Mouse (Mus musculus): ENCODE results near the gene Micu2. TPM values are rescaled to one million over a fixed set of nuclear protein-coding genes. Genes with fewer than 3 reads are reported as not detected.
A peak's percentile ranks its signal among the peaks of the same experiment; 100 is the strongest.

Micu2 gene
- polyA plus RNA-seq, 2 experiments, result 42.7 to 67.1 TPM

DNA sequence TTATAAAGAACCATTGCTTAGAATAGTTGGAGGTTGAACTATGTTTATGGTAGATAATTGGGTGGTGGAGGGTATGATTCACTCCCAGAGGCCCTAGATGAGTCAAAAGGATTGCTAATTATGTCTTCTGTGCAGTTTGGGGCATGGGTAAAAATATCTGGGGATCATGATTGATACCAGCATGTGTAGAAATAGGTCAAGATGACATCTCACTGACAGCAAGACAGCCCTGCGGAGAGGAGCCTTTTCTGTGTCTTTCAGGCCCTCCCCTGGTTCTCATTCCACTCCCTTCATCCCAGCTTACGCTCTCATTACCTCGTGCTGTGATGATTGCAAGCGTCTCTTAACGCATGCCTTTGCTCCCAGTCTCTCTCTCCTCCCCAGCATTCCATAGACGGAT is 4.8 kb upstream of the Micu2 start:
- TF ChIP-seq POLR2A (IDR thresholded peaks at IDR 0.05; ENCODE audit: borderline replicate concordance, extremely low read depth, insufficient read depth, insufficient read length), result no peak
- WGBS, result 68% methylated on average over 6 of the region's 6 CpGs
- Histone ChIP-seq H3K9me3 (ENCODE audit: control insufficient read depth, low read length) (no peaks in the 10 kb centered on the region), H3K36me3 (ENCODE audit: control insufficient read depth, insufficient read depth, low read length) (no peaks in the 10 kb centered on the region), H3K4me1 (ENCODE audit: control insufficient read depth, insufficient read depth, low read length) (0 out of 2 replicates have a peak, but pooled peaks cover 3% of the 10 kb centered on the region), H3K4me2 (replicated peaks; ENCODE audit: low read depth, low read length, severe bottlenecking) (no peak overlapping the region), H3K27me3 (ENCODE audit: control insufficient read depth, insufficient read depth, low read length) (no peaks in the 10 kb centered on the region), H3K4me3 (replicated peaks; ENCODE audit: low read length) (no peak overlapping the region), H3K9ac (ENCODE audit: low read depth, low read length, severe bottlenecking) (no peak overlapping the region), H3K27ac (replicated peaks; ENCODE audit: low read depth, low read length) (no peak overlapping the region)
- DNase-seq (ENCODE audit: low spot score) (no peak), ATAC-seq (ENCODE audit: low FRiP score, low read depth) (no peak)

DNA sequence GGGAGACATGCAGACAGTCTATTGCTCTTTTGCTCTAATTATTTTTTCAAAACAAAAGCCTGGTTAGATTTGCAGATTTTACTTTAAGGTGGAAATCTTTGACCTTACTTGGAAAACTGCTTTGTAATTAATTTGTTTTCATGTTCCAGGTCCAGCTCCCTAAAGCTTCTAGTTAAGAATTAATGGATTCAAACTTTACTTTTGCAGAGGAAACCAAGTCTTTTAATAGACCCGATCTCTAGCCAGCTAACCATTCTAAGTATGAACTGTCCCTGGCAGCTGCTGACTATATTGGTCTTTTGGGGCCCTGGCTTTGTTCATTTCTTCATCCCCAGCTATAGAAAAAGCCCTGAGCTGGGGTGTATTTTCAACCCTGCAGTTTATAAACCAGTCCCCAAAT is 3.1 kb upstream of the Micu2 start:
- ATAC-seq (ENCODE audit: low FRiP score, low read depth) (no peak), DNase-seq (ENCODE audit: low spot score) (no peak)
- WGBS, result 69% methylated on average over 1 of the region's 1 CpGs
- Histone ChIP-seq H3K4me3 (replicated peaks; ENCODE audit: low read length) (no peak overlapping the region), H3K4me2 (replicated peaks; ENCODE audit: low read depth, low read length, severe bottlenecking) (no peak overlapping the region), H3K9me3 (ENCODE audit: control insufficient read depth, low read length) (no peaks in the 10 kb centered on the region), H3K27ac (replicated peaks; ENCODE audit: low read depth, low read length) (no peak overlapping the region), H3K9ac (ENCODE audit: low read depth, low read length, severe bottlenecking) (no peak overlapping the region), H3K36me3 (ENCODE audit: control insufficient read depth, insufficient read depth, low read length) (no peaks in the 10 kb centered on the region), H3K4me1 (ENCODE audit: control insufficient read depth, insufficient read depth, low read length) (peaks cover 4% of the 10 kb centered on the region; the same call in 1 of the 2 replicates), H3K27me3 (ENCODE audit: control insufficient read depth, insufficient read depth, low read length) (no peaks in the 10 kb centered on the region)
- no peak for TF ChIP-seq POLR2A (IDR thresholded peaks at IDR 0.05; ENCODE audit: borderline replicate concordance, extremely low read depth, insufficient read depth, insufficient read length)

DNA sequence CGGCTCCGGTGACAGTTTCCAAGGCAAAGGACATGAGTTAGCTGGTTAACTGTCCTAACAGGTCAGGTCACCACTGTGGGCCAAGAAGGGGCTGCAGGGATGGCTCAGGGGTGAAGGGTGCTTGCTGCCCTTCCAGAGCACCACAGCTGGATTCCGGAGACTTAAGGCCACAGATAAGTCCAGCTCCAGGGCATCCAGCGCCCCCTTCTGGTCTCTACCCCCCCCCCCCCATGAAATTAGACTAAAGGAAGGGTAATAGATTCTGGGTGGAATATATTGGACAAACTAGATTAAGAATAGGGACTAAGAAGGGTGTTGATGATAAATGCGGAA is 306 bp upstream of the Micu2 start:
- peak overlapping the region; percentile 78 for H3K4me2 ChIP-seq (replicated peaks; ENCODE audit: low read depth, low read length, severe bottlenecking)
- 0 out of 2 replicates have a peak overlapping the region, but pooled peaks have one; percentile 40 for H3K27ac ChIP-seq (replicated peaks; ENCODE audit: low read depth, low read length)
- no peaks in the 10 kb centered on the region for H3K9me3 ChIP-seq (ENCODE audit: control insufficient read depth, low read length)
- 38% methylated on average over 5 of the region's 5 CpGs for WGBS
- H3K4me3 ChIP-seq (replicated peaks; ENCODE audit: low read length), result peak overlapping the region; percentile 92
- TF ChIP-seq POLR2A (IDR thresholded peaks at IDR 0.05; ENCODE audit: borderline replicate concordance, extremely low read depth, insufficient read depth, insufficient read length), result no peak
- H3K27me3 ChIP-seq (ENCODE audit: control insufficient read depth, insufficient read depth, low read length), result no peaks in the 10 kb centered on the region
- no peak for ATAC-seq (ENCODE audit: low FRiP score, low read depth)
- no peaks in the 10 kb centered on the region for H3K36me3 ChIP-seq (ENCODE audit: control insufficient read depth, insufficient read depth, low read length)
- DNase-seq (ENCODE audit: low spot score), result no peak
- H3K4me1 ChIP-seq (ENCODE audit: control insufficient read depth, insufficient read depth, low read length), result peaks cover 6% of the 10 kb centered on the region; the same call in 1 of the 2 replicates
- no peak overlapping the region for H3K9ac ChIP-seq (ENCODE audit: low read depth, low read length, severe bottlenecking)

DNA sequence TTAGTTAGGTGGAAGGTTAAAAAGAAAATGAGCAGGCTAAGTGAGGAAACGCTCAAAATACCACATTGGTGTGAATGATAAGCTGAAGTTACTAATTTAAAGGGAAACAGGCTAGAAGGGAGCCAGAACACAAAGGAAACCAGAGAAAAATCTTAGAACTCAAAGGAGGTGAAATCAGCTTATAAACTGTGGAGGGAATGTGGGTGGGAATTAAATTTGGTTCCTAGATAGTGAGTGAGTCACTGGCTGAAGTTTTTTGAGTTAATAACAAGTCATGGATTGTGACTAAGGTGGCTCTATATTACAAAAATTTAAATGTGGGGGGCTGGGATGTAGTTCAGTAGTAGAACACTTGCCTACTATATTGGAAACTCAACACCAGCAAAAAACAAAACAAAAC is 1.6 kb downstream of the Micu2 start:
- H3K9ac ChIP-seq (ENCODE audit: low read depth, low read length, severe bottlenecking), result no peak overlapping the region
- TF ChIP-seq POLR2A (IDR thresholded peaks at IDR 0.05; ENCODE audit: borderline replicate concordance, extremely low read depth, insufficient read depth, insufficient read length), result no peak
- H3K9me3 ChIP-seq (ENCODE audit: control insufficient read depth, low read length), result no peaks in the 10 kb centered on the region
- no peak overlapping the region for H3K27ac ChIP-seq (replicated peaks; ENCODE audit: low read depth, low read length)
- WGBS, result 82% methylated on average over 1 of the region's 1 CpGs
- H3K36me3 ChIP-seq (ENCODE audit: control insufficient read depth, insufficient read depth, low read length), result no peaks in the 10 kb centered on the region
- H3K4me3 ChIP-seq (replicated peaks; ENCODE audit: low read length), result no peak overlapping the region
- no peaks in the 10 kb centered on the region for H3K27me3 ChIP-seq (ENCODE audit: control insufficient read depth, insufficient read depth, low read length)
- no peak for DNase-seq (ENCODE audit: low spot score)
- H3K4me2 ChIP-seq (replicated peaks; ENCODE audit: low read depth, low read length, severe bottlenecking), result no peak overlapping the region
- no peak for ATAC-seq (ENCODE audit: low FRiP score, low read depth)
- peaks cover 6% of the 10 kb centered on the region; the same call in 1 of the 2 replicates for H3K4me1 ChIP-seq (ENCODE audit: control insufficient read depth, insufficient read depth, low read length)

DNA sequence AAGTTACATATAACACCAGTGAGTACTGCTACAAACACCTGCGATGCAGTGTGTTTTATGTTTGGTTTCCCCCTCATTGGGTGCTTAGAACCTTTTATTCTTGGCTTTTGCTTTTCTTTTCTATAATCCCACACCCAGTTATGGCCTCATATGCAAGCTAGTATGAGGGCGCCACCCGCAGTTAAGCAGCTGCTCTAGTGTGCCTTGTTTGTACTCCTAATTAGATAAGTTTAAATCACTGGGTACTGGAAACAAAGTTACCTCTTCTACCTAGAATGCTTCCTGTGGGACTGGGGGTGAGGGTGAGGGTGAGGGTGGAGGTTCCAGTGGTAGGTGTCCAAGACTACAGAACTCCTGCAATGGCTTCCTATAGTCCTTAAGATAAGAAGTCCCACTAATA is 2.9 kb downstream of the Micu2 start:
- 91% methylated on average over 3 of the region's 3 CpGs for WGBS
- ATAC-seq (ENCODE audit: low FRiP score, low read depth) (no peak), DNase-seq (ENCODE audit: low spot score) (no peak)
- no peak overlapping the region for H3K9ac ChIP-seq (ENCODE audit: low read depth, low read length, severe bottlenecking)
- no peak for TF ChIP-seq POLR2A (IDR thresholded peaks at IDR 0.05; ENCODE audit: borderline replicate concordance, extremely low read depth, insufficient read depth, insufficient read length)
- no peaks in the 10 kb centered on the region for H3K36me3 ChIP-seq (ENCODE audit: control insufficient read depth, insufficient read depth, low read length)
- no peaks in the 10 kb centered on the region for H3K27me3 ChIP-seq (ENCODE audit: control insufficient read depth, insufficient read depth, low read length)
- H3K9me3 ChIP-seq (ENCODE audit: control insufficient read depth, low read length), result no peaks in the 10 kb centered on the region
- no peak overlapping the region for H3K4me3 ChIP-seq (replicated peaks; ENCODE audit: low read length)
- H3K4me2 ChIP-seq (replicated peaks; ENCODE audit: low read depth, low read length, severe bottlenecking), result no peak overlapping the region
- peaks cover 6% of the 10 kb centered on the region; the same call in 1 of the 2 replicates for H3K4me1 ChIP-seq (ENCODE audit: control insufficient read depth, insufficient read depth, low read length)
- no peak overlapping the region for H3K27ac ChIP-seq (replicated peaks; ENCODE audit: low read depth, low read length)

DNA sequence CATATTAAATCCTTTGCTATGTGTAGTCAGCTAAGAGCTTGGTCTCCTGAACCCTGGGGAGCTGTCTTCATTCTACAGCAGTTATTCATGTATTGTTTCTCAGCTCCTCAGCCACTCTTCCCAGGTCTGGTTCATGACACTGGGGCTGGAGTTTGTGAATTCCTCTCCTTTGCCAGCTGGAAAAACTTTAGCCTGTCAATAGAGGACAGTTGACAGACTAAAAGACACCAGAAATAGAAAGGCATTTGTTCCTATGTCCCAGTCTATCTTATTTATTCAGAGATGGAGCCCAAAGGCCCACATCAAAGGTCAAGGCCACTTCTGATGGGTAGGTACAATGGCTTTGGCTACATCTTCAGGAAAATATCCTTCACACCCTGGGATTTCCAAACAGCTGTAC is 7.3 kb downstream of the Micu2 start:
- H3K9me3 ChIP-seq (ENCODE audit: control insufficient read depth, low read length), result 0 out of 2 replicates have a peak, but pooled peaks cover 7% of the 10 kb centered on the region
- DNase-seq (ENCODE audit: low spot score) (no peak), ATAC-seq (ENCODE audit: low FRiP score, low read depth) (no peak)
- no peak overlapping the region for H3K4me2 ChIP-seq (replicated peaks; ENCODE audit: low read depth, low read length, severe bottlenecking)
- no peak for TF ChIP-seq POLR2A (IDR thresholded peaks at IDR 0.05; ENCODE audit: borderline replicate concordance, extremely low read depth, insufficient read depth, insufficient read length)
- no peak overlapping the region for H3K27ac ChIP-seq (replicated peaks; ENCODE audit: low read depth, low read length)
- no peak overlapping the region for H3K4me3 ChIP-seq (replicated peaks; ENCODE audit: low read length)
- no peaks in the 10 kb centered on the region for H3K27me3 ChIP-seq (ENCODE audit: control insufficient read depth, insufficient read depth, low read length)
- no peaks in the 10 kb centered on the region for H3K4me1 ChIP-seq (ENCODE audit: control insufficient read depth, insufficient read depth, low read length)
- no peaks in the 10 kb centered on the region for H3K36me3 ChIP-seq (ENCODE audit: control insufficient read depth, insufficient read depth, low read length)
- no peak overlapping the region for H3K9ac ChIP-seq (ENCODE audit: low read depth, low read length, severe bottlenecking)
